Mouse (Mus musculus) frontal cortex, postnatal 36 days (tissue): ENCODE results near the gene Csde1.

Experiments
- DNase-seq, 2 experiments: peaks; one replicate each; pipeline ENCODE4 v3.0.0; 2022; ENCODE audit warnings: low spot score in 2 of 2

The Csde1 gene

DNA sequence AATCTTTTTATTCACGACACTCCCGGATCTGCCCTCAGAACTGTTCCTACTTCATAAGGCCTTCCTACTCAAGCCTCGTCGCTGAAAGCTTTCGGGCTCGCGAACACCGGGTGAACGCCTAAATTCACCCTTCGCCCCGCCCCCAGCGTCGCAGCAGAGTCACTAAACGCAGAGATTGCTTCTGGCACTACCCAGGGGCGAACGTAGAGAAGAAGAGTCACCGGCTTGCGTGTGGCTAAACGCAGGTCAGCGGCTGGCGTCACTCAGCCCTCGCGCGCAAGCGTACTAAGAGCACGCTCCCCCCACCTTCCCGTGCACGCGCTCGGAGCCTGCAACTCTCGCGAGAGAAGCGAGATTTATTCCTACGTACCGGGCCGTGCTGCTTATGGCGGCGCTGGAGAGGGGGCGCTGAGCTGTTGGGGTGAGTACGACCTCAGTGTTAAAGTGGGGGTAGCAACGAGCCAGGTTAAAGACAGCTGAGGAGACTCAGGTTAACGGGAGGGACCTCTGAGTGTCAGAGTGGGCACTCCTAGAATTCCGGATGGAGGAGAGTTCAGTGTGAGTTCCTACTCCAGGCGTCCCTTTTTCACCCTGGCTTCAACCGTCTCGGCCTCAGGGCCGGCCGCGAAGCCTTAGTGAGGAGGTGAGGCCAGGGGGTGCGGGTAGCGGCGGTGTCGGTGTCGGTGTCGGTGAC lies at the start of gene Csde1:
Gene Csde1, plus strand, starts transcription at position 178 of the 694 bp plus-strand sequence.
- peak; percentile 98 to 99 for DNase-seq

DNA sequence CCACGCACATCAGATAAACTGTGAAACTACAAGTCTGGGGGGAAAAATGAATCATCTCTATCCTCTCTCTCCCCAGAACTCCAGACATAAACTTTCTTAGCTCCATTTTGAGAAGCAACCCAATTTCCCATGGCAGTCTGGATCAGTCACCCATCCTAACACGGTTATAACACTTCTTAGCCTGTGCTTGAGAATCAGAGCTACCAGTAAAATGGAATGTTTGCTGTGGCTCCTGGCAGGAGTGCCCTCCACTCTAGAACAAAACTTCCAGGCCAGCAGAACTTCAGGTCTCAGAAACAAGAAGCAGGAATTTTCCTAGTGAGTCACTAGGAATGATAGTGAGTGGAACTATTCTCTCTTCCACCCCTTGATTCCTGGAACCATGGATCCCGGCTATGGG lies 49.7 kb upstream of the Csde1 start:
- no peak for DNase-seq

DNA sequence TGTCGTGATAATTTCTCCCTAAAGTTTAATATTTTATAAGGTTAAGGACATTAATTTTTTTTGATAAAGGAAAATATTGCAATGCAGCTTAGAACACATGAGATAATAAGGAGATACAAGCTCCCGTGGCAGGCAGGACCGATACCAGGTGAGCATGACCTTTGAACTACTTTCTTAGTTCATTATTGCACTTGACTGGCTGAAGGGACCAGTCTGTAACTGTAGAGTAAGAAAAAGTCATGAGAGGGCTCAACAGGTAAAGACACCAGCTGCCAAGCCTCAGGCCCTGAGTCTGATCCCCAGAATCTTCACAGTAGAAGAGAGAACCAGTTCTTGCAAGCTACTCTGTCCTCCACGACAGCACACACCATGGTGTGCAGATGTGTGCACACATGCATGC lies 43.3 kb upstream of the Csde1 start:
- no peak for DNase-seq

DNA sequence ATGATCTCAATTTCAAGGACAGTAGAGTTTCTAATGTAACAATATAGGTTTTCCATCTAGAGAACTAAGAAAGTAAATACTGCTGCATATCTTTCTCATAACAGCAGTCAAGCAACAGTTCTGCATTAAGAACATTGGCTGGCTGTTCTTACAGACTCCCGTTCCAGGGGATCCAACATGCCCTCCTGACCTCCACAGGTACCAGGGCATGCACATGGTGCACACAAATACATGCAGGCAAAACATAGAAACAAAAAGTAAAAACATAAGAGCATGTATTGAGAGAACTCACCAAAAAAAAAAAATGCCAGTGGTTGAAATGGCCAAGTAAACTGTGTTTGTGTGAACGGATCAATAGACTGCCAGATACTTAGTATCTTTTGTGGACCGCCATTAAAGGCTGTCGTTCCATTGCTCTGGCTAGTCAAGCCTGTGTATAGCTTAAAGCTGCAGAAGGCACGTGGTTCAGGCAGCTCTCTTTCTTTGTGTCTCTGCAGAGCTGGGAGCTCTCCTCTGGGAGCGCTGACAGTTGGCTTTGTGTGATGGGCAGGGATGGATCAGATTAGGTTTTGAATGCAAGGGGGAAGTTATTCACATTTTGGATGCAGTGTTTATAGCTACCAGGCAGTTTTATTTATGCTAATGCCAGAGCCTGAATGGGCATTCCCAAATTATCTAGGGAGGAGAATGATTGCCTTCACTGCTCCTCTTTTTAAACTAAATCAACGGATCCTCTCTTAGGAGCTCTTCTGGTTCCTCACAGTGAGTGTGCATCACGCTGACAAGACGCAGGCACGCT lies 40.5 kb upstream of the Csde1 start:
- peak in 1 of 2 experiments; percentile 14 for DNase-seq

DNA sequence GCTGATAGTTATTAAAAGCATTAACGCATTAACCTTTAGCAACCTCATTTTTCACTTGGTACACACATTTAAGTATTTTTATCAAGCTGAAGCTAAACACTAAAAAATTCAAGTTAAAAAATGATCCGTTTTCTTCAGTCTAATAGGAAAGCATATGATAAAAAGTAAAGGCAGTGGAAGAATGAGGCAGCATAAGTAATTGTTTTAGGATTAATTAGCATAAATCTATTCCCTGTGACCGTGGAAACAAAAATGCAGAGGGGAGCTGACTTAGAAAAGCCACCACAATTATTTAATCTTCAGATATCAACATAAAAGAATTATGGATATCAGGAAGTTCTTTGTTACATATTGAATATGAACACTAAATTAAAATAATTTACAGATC lies 39.9 kb upstream of the Csde1 start:
- no peak for DNase-seq

DNA sequence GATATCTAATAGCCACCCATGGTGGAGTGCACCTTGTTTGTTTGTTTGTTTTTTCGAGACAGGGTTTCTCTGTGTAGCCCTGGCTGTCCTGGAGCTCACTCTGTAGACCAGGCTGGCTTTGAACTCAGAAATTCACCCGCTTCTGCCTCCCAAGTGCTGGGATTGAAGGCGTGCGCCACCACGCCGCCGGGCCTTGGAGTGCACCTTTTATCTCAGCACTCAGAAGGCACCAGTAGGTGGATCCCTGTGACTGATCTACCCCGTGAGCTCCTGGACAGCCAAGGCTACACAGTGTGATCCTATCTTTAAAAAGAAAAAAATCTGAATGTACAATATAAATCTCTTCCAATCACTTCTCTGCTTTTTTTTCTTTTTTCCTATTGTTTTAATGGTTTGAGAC lies 29.2 kb upstream of the Csde1 start:
- no peak for DNase-seq

DNA sequence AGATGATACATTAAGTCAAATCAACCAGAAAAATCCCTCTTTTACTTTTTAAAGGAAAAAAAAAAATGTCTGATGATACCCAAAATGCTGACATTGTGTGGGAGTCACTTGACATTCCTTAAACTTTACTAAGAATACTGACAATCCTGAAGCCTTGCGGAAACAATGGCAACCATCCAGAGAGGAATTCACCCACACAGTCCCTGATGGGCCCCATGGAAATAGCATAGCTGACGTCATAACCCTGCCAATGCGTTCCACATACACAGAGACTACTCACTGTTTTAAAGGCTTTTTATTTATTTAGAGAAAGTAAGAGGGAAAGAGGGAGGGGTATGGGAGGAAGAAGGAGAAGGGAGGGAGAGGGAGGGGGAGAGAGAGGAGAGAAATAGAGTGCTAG lies 27.3 kb upstream of the Csde1 start:
- DNase-seq = peak in 1 of 2 experiments; percentile 20

DNA sequence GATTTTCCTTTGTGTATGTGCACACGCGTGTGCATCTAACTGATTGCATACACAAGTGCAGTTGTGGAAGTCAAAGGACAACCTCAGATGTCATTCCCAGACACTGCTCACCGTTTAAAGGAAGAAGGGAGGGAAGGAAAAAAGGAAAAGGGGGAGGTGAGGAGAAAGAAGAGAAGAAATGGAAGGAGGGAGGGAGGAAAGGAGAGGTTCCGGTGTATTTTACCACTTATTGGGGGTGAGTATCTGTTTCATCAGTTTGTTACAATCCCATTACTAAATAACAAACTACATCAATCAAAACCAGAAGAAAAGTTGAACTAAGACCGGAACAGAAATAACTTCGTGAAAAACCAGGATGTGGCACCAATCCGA lies 25.0 kb upstream of the Csde1 start:
- no peak for DNase-seq

DNA sequence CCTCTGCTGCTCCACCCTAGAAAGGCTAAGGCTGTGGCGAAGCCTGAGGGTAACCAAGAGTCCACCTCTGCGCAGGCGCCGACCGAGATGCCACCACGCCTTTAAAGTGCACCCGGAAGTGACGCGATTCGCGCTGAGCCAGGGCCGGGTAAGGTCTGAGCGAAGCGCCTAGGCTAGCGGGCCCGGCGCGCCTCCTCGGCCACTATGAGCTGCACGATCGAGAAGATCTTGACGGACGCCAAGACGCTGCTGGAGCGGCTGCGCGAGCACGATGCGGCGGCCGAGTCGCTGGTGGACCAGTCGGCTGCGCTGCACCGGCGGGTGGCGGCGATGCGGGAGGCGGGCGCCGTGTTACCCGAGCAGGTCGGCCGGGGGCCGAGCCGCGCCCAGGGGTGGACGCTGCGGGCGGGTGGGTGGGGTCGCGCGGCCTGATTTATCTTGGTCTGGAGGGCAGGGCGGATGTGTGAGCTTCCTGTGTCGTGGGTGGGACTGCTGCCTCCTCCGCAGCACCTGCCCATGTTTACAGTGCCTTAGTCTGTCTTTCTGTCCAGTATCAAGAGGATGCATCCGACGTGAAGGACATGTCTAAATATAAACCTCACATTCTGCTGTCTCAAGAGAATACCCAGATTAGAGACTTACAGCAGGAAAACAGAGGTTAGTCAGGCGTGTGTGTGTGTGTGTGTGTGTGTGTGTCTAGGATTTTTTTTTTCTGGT lies 24.5 kb upstream of the Csde1 start, which contains the start of gene Sike1:
Gene Sike1, plus strand, starts transcription at position 104 of the 717 bp plus-strand sequence.
- DNase-seq = peak; percentile 96

DNA sequence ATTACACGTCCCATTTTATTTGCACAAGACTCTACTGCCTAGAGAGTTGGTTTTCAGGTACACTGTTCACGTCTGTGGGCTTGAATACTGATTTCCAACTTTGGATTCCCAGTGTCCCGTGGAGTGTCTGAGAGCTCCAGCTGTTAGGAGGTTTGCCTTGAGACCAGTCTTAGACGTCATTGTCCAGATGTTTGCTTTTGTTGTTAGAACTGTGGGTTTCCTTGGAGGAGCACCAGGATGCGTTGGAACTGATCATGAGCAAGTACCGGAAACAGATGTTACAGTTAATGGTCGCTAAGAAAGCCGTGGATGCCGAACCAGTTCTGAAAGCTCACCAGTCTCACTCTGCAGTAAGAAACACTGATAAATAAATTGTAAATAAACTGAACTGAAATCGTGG lies 23.2 kb upstream of the Csde1 start:
- DNase-seq = no peak

DNA sequence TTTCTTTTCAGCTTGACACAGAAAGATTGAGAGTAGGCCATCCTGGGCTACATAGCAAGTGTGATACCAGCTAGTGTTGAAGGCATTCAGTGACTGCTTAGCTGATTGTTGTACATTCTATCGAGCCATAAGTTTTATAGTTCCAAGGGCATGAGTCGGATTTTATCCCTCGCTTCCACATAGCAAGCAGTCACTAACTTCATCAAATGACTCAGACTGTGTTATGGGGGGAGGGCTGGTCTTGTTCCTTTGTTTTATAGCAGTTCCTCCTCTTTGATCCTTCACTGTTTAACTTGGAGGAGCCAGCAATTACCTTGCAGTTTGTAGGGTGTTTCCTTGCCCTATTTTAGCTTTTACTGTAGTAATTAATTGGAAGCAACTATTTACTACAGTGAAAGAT lies 22.6 kb upstream of the Csde1 start:
- no peak for DNase-seq

DNA sequence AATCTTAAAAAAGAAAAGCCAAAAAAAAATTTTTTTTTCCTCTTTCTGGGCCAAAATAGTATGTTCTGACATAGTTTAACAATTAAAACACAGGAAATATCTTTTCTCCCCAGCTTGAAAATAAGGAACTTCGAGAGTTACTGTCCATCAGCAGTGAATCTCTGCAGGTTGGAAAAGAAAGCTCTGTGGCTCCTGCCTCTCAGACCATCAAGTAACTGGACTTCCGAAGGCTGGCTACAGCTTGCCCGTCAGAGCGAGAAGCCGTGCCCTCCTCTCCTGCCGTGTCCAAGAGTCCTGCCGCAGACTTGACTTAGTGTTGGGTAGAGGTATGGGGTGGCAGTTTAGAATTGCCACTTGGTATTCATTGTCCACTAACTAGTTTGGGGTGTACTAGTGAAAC lies 18.6 kb upstream of the Csde1 start:
- DNase-seq = no peak

DNA sequence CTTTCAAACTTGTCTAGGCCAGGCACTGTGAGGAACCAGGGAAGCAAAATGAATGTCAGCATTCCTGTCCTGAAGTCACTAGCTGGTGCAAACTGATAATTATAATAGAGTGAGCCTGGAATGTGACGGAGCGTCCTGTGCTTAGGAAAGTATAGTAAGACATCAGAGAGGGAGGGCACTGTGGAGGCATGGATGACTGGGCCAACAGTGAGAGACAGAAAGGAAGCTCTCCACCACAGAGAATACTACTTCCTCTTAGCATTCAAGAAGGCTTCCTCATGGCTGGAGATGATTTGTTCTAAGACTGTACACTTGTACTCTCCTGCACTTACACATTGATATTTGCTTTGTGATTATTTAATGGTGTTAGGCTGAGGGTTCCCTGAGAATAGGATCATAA lies 2.9 kb upstream of the Csde1 start:
- no peak for DNase-seq

DNA sequence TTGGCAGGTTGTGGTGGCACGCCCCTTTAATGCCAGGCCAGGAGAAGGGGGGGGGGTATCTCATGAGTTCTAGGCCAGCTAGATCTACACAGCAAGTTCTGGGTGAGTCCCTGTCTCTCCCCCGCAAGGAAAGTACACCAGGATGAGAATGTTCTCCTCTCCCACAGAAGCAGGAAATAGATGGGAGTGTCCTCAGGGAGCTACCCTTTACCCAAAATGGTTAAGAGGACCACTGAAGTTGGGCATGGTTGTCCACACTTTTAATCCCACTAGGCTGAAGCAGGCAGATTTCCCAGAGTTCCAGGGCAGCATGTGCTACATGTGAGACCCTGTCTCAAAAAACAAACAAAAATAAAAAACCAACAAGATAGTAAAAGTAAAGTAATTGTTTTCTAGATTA lies 764 bp upstream of the Csde1 start:
- no peak for DNase-seq

DNA sequence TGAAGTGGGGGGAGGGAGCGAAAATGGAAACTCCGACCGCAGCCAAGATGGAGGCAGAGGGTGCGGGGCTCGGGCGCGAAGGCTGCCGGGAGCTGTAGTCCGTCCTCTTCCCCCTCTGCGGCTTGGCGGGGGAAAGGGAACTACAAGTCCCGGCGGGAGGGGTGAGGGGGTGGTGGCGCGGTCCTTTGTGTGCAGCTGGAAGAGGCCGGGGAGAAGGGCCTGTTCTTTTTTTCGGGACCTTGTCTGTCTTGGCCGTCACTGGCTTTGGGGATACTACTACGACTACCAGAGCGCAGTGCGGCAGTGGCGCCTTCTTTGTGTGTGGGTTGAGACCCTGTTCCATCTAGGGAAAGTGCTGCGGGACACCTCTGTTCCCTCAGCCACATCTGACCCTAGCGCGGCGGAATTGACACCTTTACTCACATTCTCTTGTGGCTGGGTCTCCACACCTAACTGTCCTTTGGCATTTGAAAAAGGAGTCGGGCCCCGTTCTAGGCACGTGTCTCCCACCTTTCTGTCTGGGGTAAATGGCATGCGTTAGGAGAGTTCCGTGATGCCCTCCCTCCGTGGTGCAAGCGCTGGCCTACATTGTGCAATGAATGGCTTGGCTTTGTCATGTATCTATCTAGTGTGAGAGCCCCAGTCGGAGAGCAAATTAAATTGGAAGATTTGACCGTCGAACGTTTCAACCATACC lies 865 bp downstream of the Csde1 start:
- peak; percentile 89 to 90 for DNase-seq

DNA sequence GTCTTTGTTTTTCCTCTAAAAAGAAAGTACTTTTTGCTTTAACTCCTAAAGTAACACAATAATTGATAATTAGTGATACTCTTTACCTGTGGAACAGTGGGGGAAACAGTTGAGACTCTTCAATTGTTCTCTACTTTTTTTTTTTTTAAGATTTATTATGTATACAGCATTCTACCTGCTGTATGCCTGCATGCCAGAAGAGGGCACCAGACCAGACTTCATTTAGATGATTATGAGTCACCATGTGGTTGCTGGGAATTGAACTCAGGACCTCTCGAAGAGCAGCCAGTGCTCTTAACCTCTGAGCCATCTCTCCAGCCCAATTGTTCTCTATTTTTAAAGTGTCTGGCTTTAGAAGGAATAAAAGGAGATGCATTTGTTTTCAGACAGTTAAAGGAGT lies 5.9 kb downstream of the Csde1 start:
- DNase-seq = no peak

DNA sequence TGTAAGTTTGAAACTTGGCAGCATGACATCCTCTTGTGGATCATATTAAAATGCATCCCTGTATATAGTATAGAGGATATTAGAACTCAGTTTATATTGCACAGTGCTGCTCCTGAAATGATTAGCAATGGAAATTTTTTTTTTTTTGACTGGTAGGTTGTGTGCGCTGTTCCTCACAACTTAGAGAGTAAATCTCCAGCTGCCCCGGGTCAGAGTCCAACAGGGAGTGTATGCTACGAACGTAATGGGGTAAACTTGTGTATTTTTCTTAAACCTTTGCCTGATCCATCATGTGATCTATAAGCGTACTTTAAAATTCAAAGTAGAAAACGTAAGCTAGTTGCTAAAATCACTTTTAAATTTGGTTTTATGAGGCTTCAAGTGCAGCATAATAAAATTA lies 20.1 kb downstream of the Csde1 start:
- DNase-seq = no peak

DNA sequence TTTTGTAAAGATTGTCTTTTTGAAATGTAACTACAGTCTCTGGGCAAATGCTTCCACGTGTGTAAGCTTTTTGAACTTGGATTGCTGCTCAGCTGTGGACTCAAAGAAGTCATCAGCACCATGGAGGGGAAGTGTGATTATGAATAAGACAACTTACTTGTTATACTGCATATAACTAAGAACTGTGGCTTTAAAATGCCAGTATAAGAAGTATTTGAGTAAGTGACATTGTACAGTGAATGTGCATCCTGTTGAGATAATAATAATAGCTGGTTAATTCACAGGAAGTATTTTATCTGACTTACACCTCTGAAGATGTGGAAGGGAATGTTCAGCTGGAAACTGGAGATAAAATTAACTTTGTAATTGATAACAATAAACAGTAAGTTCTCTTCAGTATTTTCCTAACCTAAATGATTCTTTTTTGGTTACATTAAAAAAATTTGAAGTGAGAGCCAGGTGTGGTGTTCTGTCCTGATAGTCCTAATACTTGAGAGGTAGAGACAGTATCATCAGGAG lies 20.7 kb downstream of the Csde1 start:
- no peak for DNase-seq

DNA sequence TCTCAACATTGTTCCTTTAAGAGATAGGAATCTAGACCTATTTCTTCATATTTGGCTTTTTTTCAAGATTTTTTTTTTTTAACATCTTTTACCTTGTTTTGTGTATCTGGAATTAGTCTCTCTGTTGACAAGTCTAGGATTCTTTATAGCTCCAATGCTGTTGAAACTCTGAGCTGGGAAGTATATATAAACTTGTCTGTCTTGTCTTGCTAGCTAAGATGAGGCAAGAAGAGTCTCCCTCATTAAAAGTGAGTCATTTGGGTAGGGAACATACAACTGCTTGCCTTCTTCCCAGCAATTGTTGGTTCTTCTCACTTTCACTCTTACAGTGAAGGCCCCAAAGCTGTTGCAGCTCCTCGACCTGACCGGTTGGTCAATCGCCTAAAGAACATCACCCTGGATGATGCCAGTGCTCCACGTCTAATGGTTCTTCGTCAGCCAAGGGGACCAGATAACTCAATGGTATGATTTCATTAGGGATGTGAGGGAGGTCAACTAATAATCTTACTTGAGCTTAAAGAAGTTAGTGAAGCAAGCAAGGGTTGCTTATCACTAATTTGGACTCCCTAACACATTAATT lies 35.9 kb downstream of the Csde1 start:
- no peak for DNase-seq

DNA sequence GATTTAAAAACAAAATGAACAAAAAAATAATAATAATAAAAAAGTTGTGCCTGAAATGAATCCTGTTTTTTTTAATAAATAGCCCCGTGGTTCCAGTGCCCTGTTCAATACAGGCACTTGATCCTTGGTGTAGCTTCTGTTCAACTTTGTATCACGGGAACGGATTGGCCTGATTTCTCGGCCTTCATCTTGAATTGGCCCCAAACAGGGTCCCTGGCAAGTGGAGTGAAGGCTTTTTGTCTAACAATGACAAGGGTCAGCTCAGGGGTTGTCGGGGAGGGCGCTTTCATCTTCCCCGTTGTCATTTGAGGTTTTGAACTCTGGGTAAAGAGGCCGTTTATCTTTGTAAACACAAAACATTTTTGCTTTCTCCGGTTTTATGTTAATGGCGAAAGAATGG lies 37.5 kb downstream of the Csde1 start:
- no peak for DNase-seq
